Mouse (Mus musculus): Measurements from ENCODE around the gene Itga4. TPM values are rescaled to one million over a fixed set of nuclear protein-coding genes. Genes with fewer than 3 reads are reported as not detected.

Itga4 gene
- total and polyA plus RNA-seq, 2 experiments from 2014 or later: 0.71 to 2.1 TPM

- Histone ChIP-seq H3K27ac (ENCODE audit: low read depth) (no peak overlapping the region), H3K36me3 (replicated peaks; ENCODE audit: control insufficient read depth, insufficient read depth, low read length) (no peaks in the 10 kb centered on the region), H3K4me2 (ENCODE audit: low read depth, low read length) (no peak overlapping the region), H3K9ac (replicated peaks; ENCODE audit: low read depth, low read length) (no peak overlapping the region), H3K4me3 (ENCODE audit: low read depth, low read length) (no peak overlapping the region), H3K27me3 (ENCODE audit: control insufficient read depth, insufficient read depth, low read length) (no peaks in the 10 kb centered on the region), H3K9me3 (replicated peaks; ENCODE audit: control insufficient read depth, low read length) (no peaks in the 10 kb centered on the region), H3K4me1 (ENCODE audit: control insufficient read depth, insufficient read depth) (no peaks in the 10 kb centered on the region)
- no peak for DNase-seq (ENCODE audit: low spot score)
- TF ChIP-seq EP300 (IDR thresholded peaks at IDR 0.05; ENCODE audit: low read depth) (no peak), CTCF (IDR thresholded peaks at IDR 0.05; ENCODE audit: low read depth) (no peak)
- WGBS: 77% methylated on average over 4 of the region's 4 CpGs
- ATAC-seq (ENCODE audit: insufficient read depth, low read depth): no peak
These were observed 27.4 kb upstream of the Itga4 start for GRCm38 (mm10) chr2:79227805-79228241.

- H3K27ac ChIP-seq (ENCODE audit: low read depth): no peak overlapping the region
- H3K36me3 ChIP-seq (replicated peaks; ENCODE audit: control insufficient read depth, insufficient read depth, low read length): no peaks in the 10 kb centered on the region
- H3K4me2 ChIP-seq (ENCODE audit: low read depth, low read length): no peak overlapping the region
- H3K27me3 ChIP-seq (ENCODE audit: control insufficient read depth, insufficient read depth, low read length): no peaks in the 10 kb centered on the region
- 84% methylated on average over 4 of the region's 4 CpGs for WGBS
- ATAC-seq (ENCODE audit: insufficient read depth, low read depth) (no peak), DNase-seq (ENCODE audit: low spot score) (no peak)
- no peaks in the 10 kb centered on the region for H3K9me3 ChIP-seq (replicated peaks; ENCODE audit: control insufficient read depth, low read length)
- no peak for TF ChIP-seq CTCF (IDR thresholded peaks at IDR 0.05; ENCODE audit: low read depth)
- TF ChIP-seq EP300 (IDR thresholded peaks at IDR 0.05; ENCODE audit: low read depth): no peak
- H3K9ac ChIP-seq (replicated peaks; ENCODE audit: low read depth, low read length): no peak overlapping the region
- no peaks in the 10 kb centered on the region for H3K4me1 ChIP-seq (ENCODE audit: control insufficient read depth, insufficient read depth)
- H3K4me3 ChIP-seq (ENCODE audit: low read depth, low read length): no peak overlapping the region
These were observed 23.9 kb upstream of the Itga4 start for GRCm38 (mm10) chr2:79231056-79231949.

DNA sequence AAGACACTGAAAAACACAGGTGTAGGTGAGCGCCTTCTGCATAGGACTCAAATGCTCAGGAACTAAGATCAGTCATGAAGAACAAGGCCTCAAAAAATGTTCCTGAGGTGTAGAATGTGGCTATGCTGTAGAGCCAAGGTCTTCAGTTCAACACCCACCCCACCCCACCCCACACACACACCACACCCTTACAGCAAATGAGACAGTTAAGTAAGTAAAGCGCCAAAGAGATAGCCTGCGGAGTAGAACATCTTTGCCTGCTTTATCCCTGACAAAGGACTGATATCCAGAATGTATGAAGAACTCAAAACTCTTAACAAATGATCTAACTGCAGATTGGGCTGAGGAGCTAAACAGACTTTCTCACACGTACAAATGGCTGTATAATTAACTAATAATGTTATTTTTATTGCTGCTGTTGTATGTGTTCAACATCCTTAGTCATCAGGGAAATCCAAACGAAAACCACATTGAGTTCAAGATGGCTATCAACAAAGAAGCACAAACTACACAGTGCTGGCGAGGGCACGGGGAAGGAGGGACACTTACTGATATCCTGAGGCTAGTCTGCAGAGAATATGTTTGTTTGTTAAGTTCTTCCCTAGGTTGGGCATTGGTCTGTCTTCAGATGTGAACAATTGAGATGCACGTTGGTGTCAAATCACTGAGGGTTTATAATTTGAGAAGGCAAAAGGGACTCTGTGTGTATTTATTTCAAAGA, 19.3 kb upstream of the Itga4 start:
- no peak overlapping the region for H3K27ac ChIP-seq (ENCODE audit: low read depth)
- no peak for TF ChIP-seq EP300 (IDR thresholded peaks at IDR 0.05; ENCODE audit: low read depth)
- no peak overlapping the region for H3K4me2 ChIP-seq (ENCODE audit: low read depth, low read length)
- 76% methylated on average over 8 of the region's 8 CpGs for WGBS
- H3K27me3 ChIP-seq (ENCODE audit: control insufficient read depth, insufficient read depth, low read length): no peaks in the 10 kb centered on the region
- no peak for DNase-seq (ENCODE audit: low spot score)
- ATAC-seq (ENCODE audit: insufficient read depth, low read depth): no peak
- H3K9ac ChIP-seq (replicated peaks; ENCODE audit: low read depth, low read length): no peak overlapping the region
- no peaks in the 10 kb centered on the region for H3K36me3 ChIP-seq (replicated peaks; ENCODE audit: control insufficient read depth, insufficient read depth, low read length)
- no peak overlapping the region for H3K4me3 ChIP-seq (ENCODE audit: low read depth, low read length)
- no peaks in the 10 kb centered on the region for H3K9me3 ChIP-seq (replicated peaks; ENCODE audit: control insufficient read depth, low read length)
- no peaks in the 10 kb centered on the region for H3K4me1 ChIP-seq (ENCODE audit: control insufficient read depth, insufficient read depth)

- no peak for TF ChIP-seq EP300 (IDR thresholded peaks at IDR 0.05; ENCODE audit: low read depth)
- TF ChIP-seq CTCF (IDR thresholded peaks at IDR 0.05; ENCODE audit: low read depth): no peak
These were observed 18.0 kb upstream of the Itga4 start for GRCm38 (mm10) chr2:79237216-79237615.

GRCm38 (mm10) chr2:79244276-79244675, 10.9 kb upstream of the Itga4 start:
- no peak for DNase-seq (ENCODE audit: low spot score)
- Histone ChIP-seq H3K9ac (replicated peaks; ENCODE audit: low read depth, low read length) (no peak overlapping the region), H3K9me3 (replicated peaks; ENCODE audit: control insufficient read depth, low read length) (no peaks in the 10 kb centered on the region), H3K27ac (ENCODE audit: low read depth) (no peak overlapping the region), H3K4me3 (ENCODE audit: low read depth, low read length) (no peak overlapping the region), H3K4me2 (ENCODE audit: low read depth, low read length) (no peak overlapping the region), H3K27me3 (ENCODE audit: control insufficient read depth, insufficient read depth, low read length) (no peaks in the 10 kb centered on the region), H3K36me3 (replicated peaks; ENCODE audit: control insufficient read depth, insufficient read depth, low read length) (no peaks in the 10 kb centered on the region), H3K4me1 (ENCODE audit: control insufficient read depth, insufficient read depth) (peaks cover 5% of the 10 kb centered on the region; the same call in 1 of the 2 replicates)
- ATAC-seq (ENCODE audit: insufficient read depth, low read depth): no peak
- TF ChIP-seq EP300 (IDR thresholded peaks at IDR 0.05; ENCODE audit: low read depth) (no peak), CTCF (IDR thresholded peaks at IDR 0.05; ENCODE audit: low read depth) (no peak)
- 72% methylated on average over 5 of the region's 5 CpGs for WGBS

More at GRCm38 (mm10) chr2:79237216-79237615, 18.0 kb upstream of the Itga4 start:
- H3K36me3 ChIP-seq (replicated peaks; ENCODE audit: control insufficient read depth, insufficient read depth, low read length): no peaks in the 10 kb centered on the region
- no peak overlapping the region for H3K27ac ChIP-seq (ENCODE audit: low read depth)
- no peak for DNase-seq (ENCODE audit: low spot score)
- peaks cover 5% of the 10 kb centered on the region; the same call in 1 of the 2 replicates for H3K4me1 ChIP-seq (ENCODE audit: control insufficient read depth, insufficient read depth)
- no peak overlapping the region for H3K9ac ChIP-seq (replicated peaks; ENCODE audit: low read depth, low read length)
- no peaks in the 10 kb centered on the region for H3K9me3 ChIP-seq (replicated peaks; ENCODE audit: control insufficient read depth, low read length)
- ATAC-seq (ENCODE audit: insufficient read depth, low read depth): no peak
- 73% methylated on average over 6 of the region's 6 CpGs for WGBS
- no peak overlapping the region for H3K4me2 ChIP-seq (ENCODE audit: low read depth, low read length)
- H3K4me3 ChIP-seq (ENCODE audit: low read depth, low read length): no peak overlapping the region
- no peaks in the 10 kb centered on the region for H3K27me3 ChIP-seq (ENCODE audit: control insufficient read depth, insufficient read depth, low read length)
